Mouse (Mus musculus) CH12.LX (cell line): ENCODE measurements around the gene Fgfr2. TPM values are rescaled to one million over a fixed set of nuclear protein-coding genes. Genes with fewer than 3 reads are reported as not detected.

Experiments
- DNase-seq: peaks from one replicate; pipeline ENCODE4 v3.0.0-alpha.2; 2013; ENCODE audit errors: extremely low read depth
- H3K27ac ChIP-seq: 2 replicates; pipeline ENCODE4 v1.5.1; 2012; ENCODE audit warnings: low read depth, mild to moderate bottlenecking, control low read depth, moderate library complexity; ENCODE audit not compliant: insufficient read depth
- H3K27me3 ChIP-seq: replicated peaks from 2 replicates; pipeline ENCODE3; 2012; ENCODE audit warnings: inconsistent platforms
- H3K36me3 ChIP-seq, 2 experiments: replicated peaks in 1 of 2; 2 replicates each; pipeline versions ENCODE3 to v1.6.1; 2012; ENCODE audit warnings: inconsistent platforms in 1 of 2, low read length in 1 of 2, mild to moderate bottlenecking in 1 of 2, mixed read lengths in 1 of 2, moderate library complexity in 1 of 2; ENCODE audit not compliant: control insufficient read depth in 1 of 2, insufficient read depth in 1 of 2
- H3K4me1 ChIP-seq, 2 experiments: 2 replicates each; pipeline ENCODE4 v1.6.1; 2012; ENCODE audit warnings: inconsistent platforms in 1 of 2, moderate library complexity in 1 of 2; ENCODE audit not compliant: insufficient read depth in 2 of 2, control insufficient read depth in 1 of 2
- H3K4me2 ChIP-seq: 2 replicates; pipeline ENCODE4 v1.6.1; 2012; ENCODE audit warnings: low read depth, mild to moderate bottlenecking, control low read depth; ENCODE audit not compliant: poor library complexity, insufficient read depth, severe bottlenecking
- H3K4me3 ChIP-seq, 3 experiments: fragments of 150-350 bp in 1 of 3; sonication (generic) in 1 of 3; replicated peaks in 1 of 3; 2 replicates each; pipeline versions ENCODE3 to v1.5.1; 2011 to 2012; ENCODE audit warnings: low read depth in 2 of 3, low read length in 2 of 3, mild to moderate bottlenecking in 2 of 3, moderate library complexity in 2 of 3, control low read depth in 1 of 3, improper control_type of control experiment in 1 of 3, inconsistent platforms in 1 of 3, mixed read lengths in 1 of 3; ENCODE audit not compliant: poor library complexity in 1 of 3
- H3K79me2 ChIP-seq: replicated peaks from 2 replicates; pipeline ENCODE4 v1.6.1; 2012; ENCODE audit warnings: mild to moderate bottlenecking, moderate library complexity; ENCODE audit not compliant: control insufficient read depth, poor library complexity, insufficient read depth, severe bottlenecking; ENCODE audit errors: extremely low read depth
- H3K9ac ChIP-seq: 2 replicates; pipeline ENCODE4 v1.6.1; 2012; ENCODE audit warnings: low read depth, mild to moderate bottlenecking, control low read depth, moderate library complexity; ENCODE audit not compliant: insufficient read depth
- H3K9me3 ChIP-seq: replicated peaks from 2 replicates; pipeline ENCODE3; 2012; ENCODE audit warnings: low read length, inconsistent platforms, mixed read lengths
- CHD1 ChIP-seq: IDR thresholded peaks from 2 replicates; pipeline ENCODE4 v1.6.1; 2012; ENCODE audit warnings: low read depth, low read length, improper control_type of control experiment, inconsistent platforms
- EP300 ChIP-seq: IDR thresholded peaks from 2 replicates; pipeline ENCODE4 v1.6.1; 2011; ENCODE audit warnings: low read length, improper control_type of control experiment
- GABPA ChIP-seq: IDR thresholded peaks from 2 replicates; pipeline ENCODE4 v1.6.1; 2012; ENCODE audit warnings: low read depth, low read length, improper control_type of control experiment, inconsistent platforms; ENCODE audit not compliant: insufficient replicate concordance
- HCFC1 ChIP-seq: IDR thresholded peaks from 2 replicates; pipeline ENCODE4 v1.6.1; 2012; ENCODE audit warnings: low read depth, mild to moderate bottlenecking, inconsistent platforms, low read length, improper control_type of control experiment
- IRF4 ChIP-seq: IDR thresholded peaks from 2 replicates; pipeline ENCODE4 v1.6.1; 2014; ENCODE audit warnings: low read depth, mild to moderate bottlenecking, inconsistent platforms, low read length, improper control_type of control experiment
- JUN ChIP-seq: IDR thresholded peaks from 2 replicates; pipeline ENCODE4 v1.6.1; 2011; ENCODE audit warnings: low read depth, mild to moderate bottlenecking, low read length, improper control_type of control experiment, moderate library complexity; ENCODE audit not compliant: insufficient read depth
- KAT2A ChIP-seq: IDR thresholded peaks from 2 replicates; pipeline ENCODE4 v1.6.1; 2012; ENCODE audit warnings: low read length, improper control_type of control experiment, inconsistent platforms; ENCODE audit not compliant: insufficient replicate concordance
- MAFK ChIP-seq: IDR thresholded peaks from 2 replicates; pipeline ENCODE4 v1.6.1; 2011; ENCODE audit warnings: low read length, improper control_type of control experiment; ENCODE audit not compliant: insufficient replicate concordance
- MAX ChIP-seq: IDR thresholded peaks from 2 replicates; pipeline ENCODE4 v1.6.1; 2011; ENCODE audit warnings: low read length, improper control_type of control experiment
- MAZ ChIP-seq: IDR thresholded peaks from 2 replicates; pipeline ENCODE4 v1.6.1; 2012; ENCODE audit warnings: low read depth, mild to moderate bottlenecking, inconsistent platforms, low read length, improper control_type of control experiment, moderate library complexity
- MEF2A ChIP-seq: IDR thresholded peaks from 2 replicates; pipeline ENCODE4 v1.6.1; 2014; ENCODE audit warnings: low read depth, mild to moderate bottlenecking, inconsistent platforms, low read length, improper control_type of control experiment, borderline replicate concordance
- MYC ChIP-seq: IDR thresholded peaks from 2 replicates; pipeline ENCODE4 v1.6.1; 2011; ENCODE audit warnings: low read depth, mild to moderate bottlenecking, improper control_type of control experiment, low read length
- NELFE ChIP-seq: IDR thresholded peaks from 2 replicates; pipeline ENCODE4 v1.6.1; 2011; ENCODE audit warnings: low read depth, low read length, improper control_type of control experiment
- NRF1 ChIP-seq: IDR thresholded peaks from 2 replicates; pipeline ENCODE4 v1.6.1; 2014; ENCODE audit warnings: low read depth, mild to moderate bottlenecking, inconsistent platforms, low read length, improper control_type of control experiment, moderate library complexity
- POLR2A ChIP-seq: IDR thresholded peaks from 2 replicates; pipeline ENCODE4 v1.6.1; 2011; ENCODE audit warnings: low read depth, mild to moderate bottlenecking, improper control_type of control experiment, low read length
- TBP ChIP-seq: conservative IDR thresholded peaks from 2 replicates; pipeline ENCODE4 v1.6.1; 2011; ENCODE audit warnings: low read depth, low read length, improper control_type of control experiment
- TCF12 ChIP-seq: IDR thresholded peaks from 2 replicates; pipeline ENCODE4 v1.6.1; 2014; ENCODE audit warnings: low read depth, mild to moderate bottlenecking, inconsistent platforms, low read length, improper control_type of control experiment
- UBTF ChIP-seq: IDR thresholded peaks from 2 replicates; pipeline ENCODE4 v1.6.1; 2012; ENCODE audit warnings: low read depth, mild to moderate bottlenecking, inconsistent platforms, low read length, improper control_type of control experiment, moderate library complexity
- USF2 ChIP-seq: conservative IDR thresholded peaks from 2 replicates; pipeline ENCODE4 v1.6.1; 2011; ENCODE audit warnings: low read depth, low read length, improper control_type of control experiment
- ZKSCAN1 ChIP-seq: IDR thresholded peaks from 2 replicates; pipeline ENCODE4 v1.6.1; 2012; ENCODE audit warnings: low read depth, inconsistent platforms, low read length, improper control_type of control experiment, borderline replicate concordance
- ZMIZ1 ChIP-seq: IDR thresholded peaks from 2 replicates; pipeline ENCODE4 v1.6.1; 2012; ENCODE audit warnings: low read depth, mild to moderate bottlenecking, inconsistent platforms, low read length, improper control_type of control experiment
- dilution Hi-C: fragments of 300-500 bp; cut with MboI; formaldehyde crosslinking; loops from 2 replicates; pipeline ENCODE4 v1.14.3; 2020; ENCODE audit warnings: low sequenced_read_pairs; ENCODE audit not compliant: extremely low pct_unique_long_range_greater_than_20kb, extremely low pct_ligation_motif_present
- in situ Hi-C: fragments of 300-500 bp; cut with MboI; formaldehyde crosslinking; loops from 3 replicates; pipeline ENCODE4 v1.14.3; 2019; ENCODE audit warnings: low sequenced_read_pairs, low pct_ligation_motif_present, low pct_unique_long_range_greater_than_20kb, mixed read lengths
- polyA plus RNA-seq: library from polyadenylated mRNA; unstranded; fragments of >175 nt; gene quantifications from 2 replicates; pipeline ENCODE4 v1.2.1, GENCODE M21; 2012; ENCODE audit warnings: low read depth; ENCODE audit not compliant: insufficient read length
- total RNA-seq, 2 experiments: library from RNA; depleted of rRNA; stranded (reverse); fragments of 300-350 nt in 1 of 2; fragments of >200 nt in 1 of 2; gene quantifications; 2 replicates each; pipeline ENCODE4 v1.2.3; 2012 to 2014

Fgfr2 gene
- total and polyA plus RNA-seq, 3 experiments = not detected

DNA sequence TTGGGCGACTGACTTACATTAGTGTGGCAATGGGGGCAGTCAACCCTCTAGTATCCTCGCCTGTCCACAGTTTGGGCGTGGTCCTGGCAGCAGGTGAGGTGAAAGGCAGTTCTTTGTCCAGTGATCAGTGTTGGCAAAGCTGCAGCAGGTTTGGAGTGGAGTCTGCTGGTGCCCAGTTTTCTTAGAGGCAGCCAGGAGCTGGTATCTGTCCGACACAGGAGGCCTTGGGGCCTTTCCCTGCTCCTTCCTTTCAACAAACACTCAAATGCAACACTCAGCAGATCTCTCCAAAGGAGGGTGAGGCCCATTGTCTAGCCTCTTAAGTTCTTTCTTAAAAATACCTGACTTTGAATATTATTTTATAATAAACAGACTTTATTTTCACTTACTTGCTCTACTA, 2564.6 kb downstream of the Fgfr2 start:
- Histone ChIP-seq H3K27ac (no peak overlapping the region), H3K4me3 (no peak overlapping the region), H3K4me1 (no peaks in the 10 kb centered on the region), H3K27me3 (peaks cover 37% of the 10 kb centered on the region), H3K9me3 (no peaks in the 10 kb centered on the region), H3K36me3 (no peaks in the 10 kb centered on the region), H3K79me2 (no peaks in the 10 kb centered on the region), H3K9ac (no peak overlapping the region), H3K4me2 (no peak overlapping the region)
- DNase-seq = no peak
- in situ Hi-C loops = no loop called here
- dilution Hi-C loops = no loop called here
- TF ChIP-seq TBP (no peak), MAFK (no peak), NRF1 (no peak), MEF2A (no peak), MAX (no peak), ZMIZ1 (no peak), NELFE (no peak), GABPA (no peak), IRF4 (no peak), POLR2A (no peak), CHD1 (no peak), JUN (no peak), KAT2A (no peak), USF2 (no peak), ZKSCAN1 (no peak), MYC (no peak), TCF12 (no peak), MAZ (no peak), UBTF (no peak), EP300 (no peak)

DNA sequence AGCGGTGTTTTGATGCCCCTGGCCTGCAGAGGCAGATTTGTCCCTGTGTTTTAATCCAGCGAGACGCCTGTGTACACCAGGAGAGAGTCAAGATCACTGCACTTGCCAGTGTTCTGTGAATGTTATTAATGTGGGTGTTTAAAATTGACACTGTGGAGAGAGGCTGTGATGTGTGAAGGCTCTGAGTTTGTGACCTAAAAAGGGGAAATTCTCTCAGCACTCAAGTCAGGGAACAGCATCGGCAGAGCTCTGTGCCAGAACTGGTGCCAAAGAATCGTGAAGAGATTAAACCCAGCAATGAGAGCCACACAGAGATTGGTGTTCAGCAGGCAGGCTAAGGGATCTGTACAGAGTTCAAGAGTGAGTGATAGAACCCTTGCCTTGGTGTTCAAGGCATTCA, 2567.6 kb downstream of the Fgfr2 start:
- no peak overlapping the region for H3K4me3 ChIP-seq
- no peak overlapping the region for H3K27ac ChIP-seq
- H3K4me2 ChIP-seq = no peak overlapping the region
- no peaks in the 10 kb centered on the region for H3K36me3 ChIP-seq
- no peaks in the 10 kb centered on the region for H3K4me1 ChIP-seq
- dilution Hi-C loops = no loop called here
- TF ChIP-seq HCFC1 = no peak
- peaks cover 3% of the 10 kb centered on the region for H3K9me3 ChIP-seq
- H3K9ac ChIP-seq = no peak overlapping the region
- H3K27me3 ChIP-seq = peaks cover 53% of the 10 kb centered on the region
- H3K79me2 ChIP-seq = no peaks in the 10 kb centered on the region
- in situ Hi-C loops = no loop called here
- DNase-seq = no peak
